Mouse (Mus musculus) NIH3T3 (cell line): ENCODE data around the gene Ptcra.

Experiments
- DNase-seq: peaks from one replicate; pipeline ENCODE4 v3.0.0-alpha.2; 2012; ENCODE audit warnings: low read depth

The Ptcra gene

DNA sequence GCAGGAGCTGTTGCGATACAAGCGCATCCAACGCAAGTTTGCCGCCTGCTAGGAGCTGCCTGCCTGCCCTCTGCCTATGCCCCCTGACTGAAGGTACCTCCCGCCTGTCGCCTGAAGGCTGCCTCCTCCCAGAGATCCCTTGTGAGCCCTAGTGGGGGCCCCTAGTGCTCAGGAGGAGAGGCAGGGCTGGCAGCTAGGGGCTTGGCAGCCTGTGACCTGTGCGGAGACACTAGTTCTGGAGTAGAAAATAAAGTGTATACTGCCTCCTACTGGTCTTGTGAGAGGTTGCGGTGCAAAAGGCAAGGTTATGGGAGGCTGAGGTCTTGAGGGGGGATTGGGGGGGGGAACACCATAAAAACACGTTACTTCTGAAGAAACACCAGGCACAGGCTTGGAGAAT is 38.2 kb downstream of the Ptcra start:
- DNase-seq = peak; percentile 72

DNA sequence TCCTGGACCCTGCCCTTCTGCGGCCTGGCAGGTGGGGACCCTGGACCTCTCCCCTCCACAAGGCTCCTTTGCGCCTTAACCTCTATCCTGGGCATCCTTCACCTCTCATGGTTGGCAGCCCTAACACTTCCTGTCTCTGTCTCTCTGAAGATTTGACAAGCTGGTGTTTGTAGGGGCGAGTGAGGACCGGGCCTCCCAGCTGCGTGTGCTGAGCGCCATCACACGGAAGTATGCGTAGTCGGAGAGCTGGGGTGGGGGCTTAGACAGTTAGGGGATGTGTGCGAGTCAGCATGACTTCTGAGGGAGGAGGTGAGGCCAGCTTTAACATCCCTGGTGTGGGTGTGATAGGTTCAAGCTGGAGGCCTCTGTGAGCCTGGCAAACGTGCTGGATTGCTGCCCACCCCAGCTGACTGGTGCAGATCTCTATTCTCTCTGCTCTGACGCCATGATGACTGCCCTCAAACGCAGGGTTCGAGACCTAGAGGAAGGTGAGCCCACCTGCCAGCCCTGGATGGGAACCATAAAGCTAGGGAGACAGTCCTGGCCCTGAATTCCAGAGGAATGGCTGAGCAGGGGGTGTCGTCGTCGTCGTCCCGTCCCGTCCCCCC is 38.9 kb downstream of the Ptcra start:
- DNase-seq = no peak

DNA sequence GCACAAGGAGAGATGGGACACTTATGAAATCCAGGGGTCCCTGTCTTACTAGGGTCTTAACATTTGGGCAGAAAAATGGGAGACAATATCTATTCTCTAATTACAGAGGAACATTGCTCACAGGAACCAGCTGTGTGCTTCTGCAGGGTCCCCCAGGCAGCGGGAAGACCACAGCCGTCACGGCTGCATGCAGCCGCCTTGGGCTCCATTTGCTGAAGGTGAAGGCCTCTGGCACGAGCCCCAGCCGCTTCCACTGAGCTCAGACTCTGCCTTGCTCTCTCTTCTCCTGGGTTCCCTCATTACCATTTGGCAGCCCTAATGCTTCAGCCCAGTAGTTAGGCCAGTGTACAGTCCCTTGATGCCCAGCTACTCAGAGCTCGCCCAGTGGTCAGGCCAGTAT is 42.4 kb downstream of the Ptcra start:
- DNase-seq = no peak

DNA sequence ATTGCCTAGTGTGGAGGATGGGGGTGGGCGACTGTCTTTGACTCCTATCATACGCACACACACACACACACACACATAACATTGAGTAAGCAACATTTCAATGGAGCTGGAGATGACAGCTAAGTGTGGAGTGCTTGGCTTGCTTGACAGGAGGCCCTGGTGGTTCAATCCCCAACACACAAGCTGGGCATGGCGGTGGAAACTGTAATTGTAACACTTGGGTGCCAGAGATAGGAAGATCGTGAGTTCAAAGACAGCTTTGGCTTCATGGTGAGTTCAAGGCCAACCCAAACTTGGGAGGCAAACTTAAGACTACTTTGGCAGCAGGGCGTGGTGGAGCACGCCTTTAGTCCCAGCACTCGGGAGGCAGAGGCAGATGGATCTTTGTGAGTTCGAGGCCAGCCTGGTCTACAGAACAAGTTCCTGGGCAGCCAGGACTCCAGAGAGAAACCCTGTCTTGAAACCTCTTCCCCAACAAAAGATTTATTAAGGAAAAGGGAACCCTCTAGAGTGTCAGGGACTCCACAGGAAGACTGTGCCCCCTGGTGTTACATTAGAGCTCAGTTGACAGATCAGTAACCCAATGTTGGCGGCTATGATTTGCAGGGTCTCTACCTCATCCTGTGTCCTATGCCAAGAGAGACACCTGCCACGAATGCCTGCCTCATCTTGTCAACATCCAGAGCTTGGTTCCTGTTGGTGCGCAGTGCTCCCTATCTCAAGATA is 48.6 kb downstream of the Ptcra start:
- DNase-seq = no peak

DNA sequence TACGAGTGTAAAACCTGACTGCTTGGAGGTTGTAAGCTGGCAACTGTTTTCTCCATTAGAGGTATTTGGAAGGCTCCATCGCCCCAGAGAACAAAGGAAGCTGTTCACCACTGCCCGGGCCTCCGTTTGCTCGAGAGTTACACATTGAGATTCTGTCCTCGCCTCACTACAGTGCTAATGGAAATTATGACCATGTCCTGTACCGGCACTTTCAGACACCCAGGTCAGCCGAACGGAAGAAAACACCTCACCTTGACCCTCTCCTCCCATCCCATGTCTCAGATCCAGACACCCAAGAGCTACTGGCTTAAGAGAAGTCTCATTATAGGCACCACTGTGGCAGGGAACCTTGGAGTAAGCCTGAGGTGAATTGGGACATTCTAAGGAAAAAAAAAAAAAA is 49.7 kb downstream of the Ptcra start:
- DNase-seq = no peak

DNA sequence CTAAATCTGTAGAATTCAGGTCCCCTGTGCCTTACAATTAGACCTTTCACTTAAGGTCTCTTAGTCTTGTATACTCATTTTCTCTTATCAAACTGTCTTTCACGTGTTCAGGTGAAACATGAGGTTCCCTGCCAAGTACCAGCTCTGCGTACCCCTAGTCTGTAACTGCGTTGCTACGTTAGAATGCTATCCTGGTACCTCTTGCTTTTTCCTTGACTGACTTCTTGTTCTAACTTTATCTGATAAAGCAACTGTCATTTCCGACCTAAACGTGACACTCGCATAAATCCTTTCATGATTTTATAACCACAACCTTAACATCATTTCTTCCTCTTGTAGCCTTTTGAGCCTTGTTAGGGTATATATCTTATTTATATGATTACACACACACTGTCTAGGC is 51.1 kb downstream of the Ptcra start:
- DNase-seq = no peak

DNA sequence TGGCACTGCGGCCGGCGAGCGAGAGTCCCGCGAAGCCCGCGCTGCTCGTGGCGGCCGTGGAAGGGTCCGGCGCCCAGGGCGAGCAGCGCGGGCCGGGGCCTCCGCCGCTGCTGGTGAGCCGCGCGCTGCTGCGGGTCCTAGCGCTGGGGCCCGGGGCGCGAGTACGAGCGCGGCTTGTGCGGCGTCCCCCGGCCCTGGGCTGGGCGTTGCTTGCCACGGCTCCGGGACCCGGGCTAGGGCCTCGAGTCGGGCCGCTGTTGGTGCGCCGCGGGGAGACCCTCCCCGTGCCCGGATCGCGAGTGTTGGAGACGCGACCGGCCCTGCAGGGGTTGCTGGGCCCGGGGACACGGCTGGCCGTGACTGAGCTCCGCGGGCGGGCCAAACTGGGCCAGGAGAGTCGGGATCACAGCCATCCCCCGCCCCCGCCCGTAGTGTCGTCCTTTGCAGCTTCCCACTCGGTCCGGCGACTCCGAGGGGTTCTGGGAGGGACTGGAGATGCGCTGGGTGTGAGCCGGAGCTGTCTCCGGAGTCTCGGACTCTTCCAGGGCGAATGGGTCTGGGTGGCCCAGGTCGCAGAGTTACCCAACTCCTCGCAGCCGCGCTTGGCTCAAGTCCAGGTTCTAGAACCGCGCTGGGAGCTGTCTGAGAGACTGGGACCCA is 51.8 kb downstream of the Ptcra start:
- DNase-seq = peak; percentile 76

DNA sequence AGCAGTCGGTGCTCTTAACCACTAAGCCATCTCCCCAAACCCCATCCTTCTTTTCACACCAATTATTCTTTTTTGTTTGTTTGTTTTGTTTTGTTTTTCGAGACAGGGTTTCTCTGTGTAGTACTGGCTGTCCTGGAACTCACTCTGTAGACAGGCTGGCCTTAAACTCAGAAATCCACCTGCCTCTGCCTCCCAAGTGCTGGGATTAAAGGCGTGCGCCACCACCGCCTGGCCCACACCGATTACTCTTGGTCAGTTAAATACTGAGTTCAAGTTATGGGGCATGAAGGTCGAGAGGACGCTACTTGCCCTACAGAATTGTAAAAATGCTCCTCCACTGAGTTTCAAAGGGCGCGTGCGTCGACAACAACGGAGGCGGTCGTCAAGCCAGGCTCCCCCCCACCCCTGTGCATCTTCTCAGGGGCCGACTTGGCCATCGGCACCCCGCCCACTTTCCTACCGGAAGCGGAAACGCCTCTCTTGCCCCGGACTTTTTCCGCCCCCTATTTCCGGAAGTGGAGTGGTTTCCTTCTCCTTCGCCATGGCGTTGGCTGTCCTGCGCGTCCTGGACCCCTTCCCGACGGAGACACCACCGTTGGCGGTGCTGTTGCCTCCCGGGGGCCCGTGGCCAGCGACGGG is 52.4 kb downstream of the Ptcra start, which contains the start of gene Pex6:
Gene Pex6 (plus strand): TSS at position 505 of the 639 bp plus-strand sequence.
- peak; percentile 97 for DNase-seq

DNA sequence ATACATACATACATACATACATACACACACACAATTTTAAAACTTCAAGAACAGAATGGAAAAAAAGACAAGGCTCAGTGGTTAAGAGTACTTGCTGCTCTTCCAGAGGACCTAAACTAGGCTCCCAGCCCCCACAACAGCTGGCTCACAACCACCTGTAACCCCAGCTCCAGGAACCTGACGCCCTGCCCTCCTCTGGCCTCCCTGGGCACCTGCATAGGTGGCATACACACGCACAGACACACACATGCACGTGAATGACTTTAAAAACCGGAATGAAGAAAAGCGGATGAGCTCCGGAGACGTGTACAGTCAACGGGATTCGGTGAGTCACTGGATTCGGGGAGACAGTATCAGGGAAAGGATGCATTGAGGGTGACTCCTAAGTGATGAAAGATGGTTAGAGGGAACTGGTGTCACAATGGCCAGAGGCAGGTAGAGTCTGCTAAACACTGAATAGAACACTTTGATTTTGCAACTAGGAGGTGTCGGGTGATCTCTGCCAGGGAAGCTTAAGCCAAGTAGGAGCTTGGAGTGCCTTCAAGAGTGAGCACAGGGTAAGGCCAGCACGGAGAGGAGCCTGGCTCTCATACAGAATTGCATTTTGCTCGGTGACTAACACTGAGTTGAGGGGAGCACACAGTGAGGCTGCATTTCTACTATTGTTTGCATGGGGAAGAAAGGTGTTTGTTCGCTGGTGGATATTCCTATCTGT is 57.0 kb downstream of the Ptcra start:
- no peak for DNase-seq
